Mouse (Mus musculus) C2C12 (cell line): Measurements from ENCODE around the gene Tceal5.

Source experiments
- CTCF ChIP-seq: IDR thresholded peaks from one replicate; pipeline ENCODE4 v1.5.1; 2011; ENCODE audit not compliant: control insufficient read depth, insufficient read depth, insufficient read length
- USF1 ChIP-seq: IDR thresholded peaks from one replicate; pipeline ENCODE4 v1.6.1; 2011; ENCODE audit warnings: low read depth, mild to moderate bottlenecking, control low read depth, moderate library complexity

DNA sequence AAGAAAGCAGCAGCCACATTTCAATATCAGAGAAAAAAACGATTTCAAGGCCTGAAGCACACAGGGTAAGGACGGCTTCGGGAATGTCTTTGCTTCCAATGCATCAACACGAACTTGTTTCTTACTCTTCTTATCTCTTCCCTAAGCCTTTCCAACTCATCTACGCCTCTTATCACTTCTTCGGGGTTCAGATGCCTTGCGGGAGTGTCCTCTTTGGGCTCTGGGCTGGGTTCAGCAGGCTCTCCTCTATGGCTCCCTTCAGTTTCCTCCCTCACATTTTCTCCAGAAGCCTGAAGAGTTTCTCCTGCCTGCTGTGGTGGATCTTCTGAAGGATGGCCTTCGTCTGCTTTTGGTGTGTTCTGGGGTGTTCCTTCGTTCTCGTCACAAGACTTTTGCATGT lies 33.1 kb downstream of the Tceal5 start:
- no peak for TF ChIP-seq CTCF
- TF ChIP-seq USF1, result no peak
